ENCODE assay signal across 7 mouse cellular contexts in the genomic region with DNA sequence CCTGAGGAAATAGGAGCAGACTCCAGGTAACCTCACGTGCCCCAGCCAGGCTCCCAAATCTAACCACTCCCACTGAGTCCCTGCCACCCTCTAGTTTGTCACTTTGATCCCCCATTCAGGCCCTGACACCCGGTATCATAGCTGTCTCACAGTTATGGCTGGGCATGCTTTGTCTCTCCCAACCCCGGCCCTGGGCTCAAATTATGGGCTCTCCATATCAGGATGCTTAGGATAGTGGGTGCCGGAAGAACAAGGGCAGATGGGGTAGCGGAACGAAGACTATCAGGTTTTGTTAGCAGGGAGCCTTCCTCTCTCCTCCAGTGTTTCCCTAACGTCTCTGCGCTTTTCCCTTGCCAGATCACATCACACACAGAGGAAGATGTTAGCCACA. TPM values are rescaled to one million over a fixed set of nuclear protein-coding genes. Genes with fewer than 3 reads are reported as not detected.
DNase-seq lines count a peak whose midpoint lies in the region; ATAC-seq and TF ChIP-seq lines count a peak whose summit lies in the region.

No protein-coding gene starts in this region.

- peak; percentile 16; the same call in 1 of the 2 replicates for ATAC-seq in lung, postnatal 0 days
- no peak for ATAC-seq in heart, embryonic 16.5 days (replicated peaks; ENCODE audit: extremely low read depth, insufficient read depth, low FRiP score)
- ATAC-seq in liver, embryonic 13.5 days (ENCODE audit: low read depth) = 0 out of 2 replicates have a peak, but pooled peaks have one; percentile 15
- no peak for ATAC-seq in megakaryocyte-erythroid progenitor cell, adult 5-6 weeks (replicated peaks; ENCODE audit: low FRiP score, low TSS enrichment, poor library complexity, severe bottlenecking)
- ATAC-seq in erythroblast, adult 5-6 weeks (replicated peaks; ENCODE audit: low FRiP score, poor library complexity, severe bottlenecking) = no peak

- no peak for TF ChIP-seq EP300 in lung, postnatal 0 days (IDR thresholded peaks at IDR 0.05)

- peak overlapping the region; percentile 54 for H3K4me3 ChIP-seq in lung, postnatal 0 days (ENCODE audit: low read depth, low read length)
- H3K4me3 ChIP-seq in heart, embryonic 16.5 days (ENCODE audit: low read length) = peak overlapping the region; percentile 81
- H3K4me3 ChIP-seq in liver, embryonic 13.5 days (replicated peaks) = peak overlapping the region; percentile 53

- WGBS in lung, postnatal 0 days = 32% methylated on average over 8 of the region's 8 CpGs
- 33% methylated on average over 8 of the region's 8 CpGs for WGBS in heart, embryonic 16.5 days
- 35% methylated on average over 8 of the region's 8 CpGs for WGBS in liver, embryonic 13.5 days (ENCODE audit: insufficient replicate concordance)

- no peak for DNase-seq in lung, postnatal 0 days (ENCODE audit: low spot score)
- no peak for DNase-seq in lung, postnatal 4 days
- DNase-seq in liver, embryonic 13.5 days = no peak
- no peak for DNase-seq in spleen, postnatal 14 days (ENCODE audit: low spot score in 2 of 2)

- H3K9ac ChIP-seq in lung, postnatal 0 days (replicated peaks; ENCODE audit: low read depth) = no peak overlapping the region
- H3K9ac ChIP-seq in heart, embryonic 16.5 days (ENCODE audit: low read length) = peak overlapping the region; percentile 77
- no peak overlapping the region for H3K9ac ChIP-seq in liver, embryonic 13.5 days

- H3K9me3 ChIP-seq in lung, postnatal 0 days (ENCODE audit: low read length) = no peaks in the 10 kb centered on the region
- no peaks in the 10 kb centered on the region for H3K9me3 ChIP-seq in heart, embryonic 16.5 days (replicated peaks; ENCODE audit: control insufficient read depth, low read length)
- H3K9me3 ChIP-seq in liver, embryonic 13.5 days (replicated peaks) = no peaks in the 10 kb centered on the region

- no peaks in the 10 kb centered on the region for H3K27me3 ChIP-seq in lung, postnatal 0 days (replicated peaks; ENCODE audit: insufficient read depth, low read length)
- H3K27me3 ChIP-seq in heart, embryonic 16.5 days (ENCODE audit: control insufficient read depth, insufficient read depth, low read length) = no peaks in the 10 kb centered on the region
- H3K27me3 ChIP-seq in liver, embryonic 13.5 days = peaks cover 5% of the 10 kb centered on the region

- H3K27ac ChIP-seq in lung, postnatal 0 days (ENCODE audit: low read length) = no peak overlapping the region
- H3K27ac ChIP-seq in heart, embryonic 16.5 days (ENCODE audit: low read length) = 0 out of 2 replicates have a peak overlapping the region, but pooled peaks have one; percentile 18
- no peak overlapping the region for H3K27ac ChIP-seq in liver, embryonic 13.5 days

- H3K4me2 ChIP-seq in lung, postnatal 0 days (replicated peaks; ENCODE audit: low read depth, low read length) = peak overlapping the region; percentile 93
- peak overlapping the region; percentile 99 for H3K4me2 ChIP-seq in heart, embryonic 16.5 days (ENCODE audit: low read depth, low read length)
- peak overlapping the region; percentile 61 for H3K4me2 ChIP-seq in liver, embryonic 13.5 days

- peaks cover 4% of the 10 kb centered on the region; the same call in 1 of the 2 replicates for H3K4me1 ChIP-seq in lung, postnatal 0 days (ENCODE audit: insufficient read depth, low read depth, low read length)
- peaks cover 11% of the 10 kb centered on the region for H3K4me1 ChIP-seq in heart, embryonic 16.5 days (ENCODE audit: control insufficient read depth, insufficient read depth, low read length)
- peaks cover 7% of the 10 kb centered on the region; the same call in 1 of the 2 replicates for H3K4me1 ChIP-seq in liver, embryonic 13.5 days (replicated peaks)

- H3K36me3 ChIP-seq in lung, postnatal 0 days (ENCODE audit: insufficient read depth, low read length) = no peaks in the 10 kb centered on the region
- no peaks in the 10 kb centered on the region for H3K36me3 ChIP-seq in heart, embryonic 16.5 days (ENCODE audit: control insufficient read depth, insufficient read depth)
- no peaks in the 10 kb centered on the region for H3K36me3 ChIP-seq in liver, embryonic 13.5 days

- no peak for TF ChIP-seq CTCF in lung, postnatal 0 days (IDR thresholded peaks at IDR 0.05)

RNA-seq across cellular contexts. Expression of gene Tnfrsf19, which starts 8.2 kb away (rescaled TPM):
- 35.0 and 37.2 TPM in 2 replicates for polyA plus RNA-seq in lung, postnatal 0 days (2015; fragmentation: Nextera tagmentation; extraction: Ambion mirVana)
- polyA plus RNA-seq in heart, embryonic 16.5 days (2015; fragmentation: Nextera tagmentation; extraction: Ambion mirVana) = 14.7 and 17.7 TPM in 2 replicates
- polyA plus RNA-seq in liver, embryonic 13.5 days (2015; fragmentation: Nextera tagmentation; extraction: Ambion mirVana) = 4.9 and 6.4 TPM in 2 replicates
- 1.7 TPM in 1 of 2 replicates, not detected in the other for total RNA-seq in megakaryocyte-erythroid progenitor cell, adult 5-6 weeks (2014; fragmentation: Nextera tagmentation)
- total RNA-seq in megakaryocyte-erythroid progenitor cell, adult 5-6 weeks (2017) = 0.89 TPM in 1 of 2 replicates, not detected in the other
- total RNA-seq in erythroblast, adult 5-6 weeks (2015; ENCODE audit: low replicate concordance) = 0.19 TPM in 1 of 2 replicates, not detected in the other
- total RNA-seq in erythroblast, adult 5-6 weeks (2017; ENCODE audit: low replicate concordance) = 0.14 and 0.17 TPM in 2 replicates

Comparison
In these comparisons a context has a peak if more than half of its experiments do, and no peak if none do; other contexts are left out.
1. ATAC-seq: peak in lung, postnatal 0 days (single experiment) and liver, embryonic 13.5 days (single experiment); none in heart, embryonic 16.5 days (single experiment), megakaryocyte-erythroid progenitor cell, adult 5-6 weeks (single experiment) and erythroblast, adult 5-6 weeks (single experiment).
2. Peak in every context shown above with its lines, with median percentiles within 50 percentile points of each other: H3K4me2 ChIP-seq and H3K4me3 ChIP-seq.